Mouse (Mus musculus) olfactory bulb, adult 2 months (tissue): Measurements from ENCODE around the gene Cdkn1c.

ENCODE experiments used
- CTCF ChIP-seq: fragments of 200-500 bp; IDR thresholded peaks from 2 replicates; pipeline ENCODE4 v1.5.1; 2012; ENCODE audit warnings: low read depth, mild to moderate bottlenecking, low read length, moderate library complexity; ENCODE audit not compliant: insufficient read depth
- POLR2A ChIP-seq: fragments of 200-500 bp; IDR thresholded peaks from 2 replicates; pipeline ENCODE4 v1.6.1; 2012; ENCODE audit warnings: mild to moderate bottlenecking, low read depth, low read length, moderate library complexity; ENCODE audit not compliant: insufficient read depth

- TF ChIP-seq POLR2A (no peak), CTCF (no peak)
These were observed 52.2 kb downstream of the Cdkn1c start for GRCm38 (mm10) chr7:143408615-143409021.
